Mouse (Mus musculus) kidney, postnatal 0 days (tissue): ENCODE data around the gene Msl2. TPM values are rescaled to one million over a fixed set of nuclear protein-coding genes. Genes with fewer than 3 reads are reported as not detected.

Experiments
- ATAC-seq: fragments of 200-750 bp; cut with Nextera tagmentation; replicated peaks from 2 replicates; pipeline ENCODE4 v1.8.0; 2017; ENCODE audit warnings: low read depth, moderate number of reproducible peaks, moderate TSS enrichment, moderate library complexity; ENCODE audit not compliant: low FRiP score
- DNase-seq: peaks from one replicate; pipeline ENCODE4 v3.0.0-alpha.2; 2016; ENCODE audit warnings: low spot score
- H3K27ac ChIP-seq: fragments of 300-500 bp; sonication (generic); 2 replicates; pipeline ENCODE4 v1.5.1; 2014; ENCODE audit warnings: mild to moderate bottlenecking
- H3K27me3 ChIP-seq: fragments of 300-500 bp; sonication (generic); 2 replicates; pipeline ENCODE4 v1.6.1; 2014; ENCODE audit warnings: low read length, mixed read lengths; ENCODE audit not compliant: insufficient read depth
- H3K36me3 ChIP-seq: fragments of 300-500 bp; sonication (generic); 2 replicates; pipeline ENCODE4 v1.6.1; 2014; ENCODE audit warnings: low read length, mixed read lengths; ENCODE audit not compliant: insufficient read depth
- H3K4me1 ChIP-seq: fragments of 300-500 bp; sonication (generic); replicated peaks from 2 replicates; pipeline ENCODE4 v1.6.1; 2014; ENCODE audit warnings: antibody characterized with exemption, low read length, mixed read lengths; ENCODE audit not compliant: insufficient read depth
- H3K4me2 ChIP-seq: fragments of 300-500 bp; sonication (generic); 2 replicates; pipeline ENCODE4 v1.6.1; 2014; ENCODE audit warnings: mild to moderate bottlenecking, low read length, moderate library complexity, mixed read lengths
- H3K4me3 ChIP-seq: fragments of 300-500 bp; sonication (generic); replicated peaks from 2 replicates; pipeline ENCODE4 v1.5.1; 2014; ENCODE audit warnings: low read depth, low read length
- H3K9ac ChIP-seq: fragments of 300-500 bp; sonication (generic); 2 replicates; pipeline ENCODE4 v1.6.1; 2014; ENCODE audit warnings: low read depth, low read length
- H3K9me3 ChIP-seq: fragments of 300-500 bp; sonication (generic); replicated peaks from 2 replicates; pipeline ENCODE4 v1.6.1; 2016; ENCODE audit warnings: low read length, inconsistent platforms, mixed read lengths
- CTCF ChIP-seq: IDR thresholded peaks from 2 replicates; pipeline ENCODE4 v1.5.1; 2016; ENCODE audit warnings: antibody characterized with exemption, low read depth, mild to moderate bottlenecking, moderate library complexity
- WGBS: fragments of 180-500 bp; shearing (Covaris S2); extraction: QIAGEN DNeasy Blood & Tissue Kit; methylation state at CpG from one replicate; pipeline ENCODE4 v1.1.7; 2014; 5-methylcytosine and 5-hydroxymethylcytosine counted together
- polyA plus RNA-seq: library from polyadenylated mRNA; unstranded; fragments of >200 nt; fragmentation: Nextera tagmentation; extraction: Ambion mirVana; gene quantifications from 2 replicates; pipeline ENCODE4 v1.2.1, GENCODE M21; 2015

Gene Msl2
- polyA plus RNA-seq, 1 experiment from 2014 or later = 6.5 TPM

DNA sequence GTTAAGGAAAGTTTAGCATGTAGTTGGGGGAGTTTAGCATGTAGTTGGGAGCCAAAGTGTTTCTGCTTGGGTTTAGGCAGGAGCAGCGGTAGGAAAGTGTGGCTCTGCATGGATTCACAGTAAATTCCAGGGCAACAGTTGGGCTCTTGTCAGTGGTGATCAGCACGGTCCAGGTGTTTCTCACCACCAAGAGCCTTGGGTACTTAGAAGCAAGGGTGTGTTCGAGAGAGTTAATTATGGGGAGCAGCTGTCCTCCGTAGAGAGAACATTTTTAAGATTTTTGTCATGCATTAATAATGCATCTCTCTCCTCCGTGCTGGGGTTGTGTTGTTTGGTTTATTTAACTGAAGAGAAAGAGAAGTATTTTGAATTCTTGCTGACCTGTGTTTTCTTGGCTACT lies 35.3 kb upstream of the Msl2 start:
- WGBS = 42% methylated on average over 5 of the region's 5 CpGs
- no peak overlapping the region for H3K4me2 ChIP-seq
- ATAC-seq (no peak), DNase-seq (no peak)
- H3K9me3 ChIP-seq = no peaks in the 10 kb centered on the region
- H3K4me1 ChIP-seq = peaks cover 20% of the 10 kb centered on the region; the same call in 1 of the 2 replicates
- H3K4me3 ChIP-seq = no peak overlapping the region
- TF ChIP-seq CTCF = no peak
- H3K27me3 ChIP-seq = no peaks in the 10 kb centered on the region
- no peaks in the 10 kb centered on the region for H3K36me3 ChIP-seq
- H3K9ac ChIP-seq = no peak overlapping the region
- peak overlapping the region; percentile 37; the same call in 1 of the 2 replicates for H3K27ac ChIP-seq

GRCm38 (mm10) chr9:101041508-101041907 lies 32.4 kb upstream of the Msl2 start:
- Histone ChIP-seq H3K4me2 (no peak overlapping the region), H3K9ac (no peak overlapping the region), H3K27me3 (no peaks in the 10 kb centered on the region), H3K4me1 (peaks cover 12% of the 10 kb centered on the region), H3K36me3 (no peaks in the 10 kb centered on the region), H3K4me3 (no peak overlapping the region), H3K27ac (no peak overlapping the region), H3K9me3 (no peaks in the 10 kb centered on the region)
- DNase-seq (no peak), ATAC-seq (no peak)
- WGBS = 71% methylated on average over 5 of the region's 5 CpGs
- TF ChIP-seq CTCF = no peak

- Histone ChIP-seq H3K4me3 (no peak overlapping the region), H3K9ac (no peak overlapping the region), H3K9me3 (no peaks in the 10 kb centered on the region), H3K36me3 (no peaks in the 10 kb centered on the region), H3K27me3 (no peaks in the 10 kb centered on the region), H3K27ac (no peak overlapping the region), H3K4me2 (no peak overlapping the region), H3K4me1 (peaks cover 11% of the 10 kb centered on the region)
- ATAC-seq = no peak
- WGBS = 68% methylated on average over 9 of the region's 9 CpGs
- DNase-seq = no peak
- no peak for TF ChIP-seq CTCF
Measured at GRCm38 (mm10) chr9:101042249-101042648, 31.7 kb upstream of the Msl2 start.

- DNase-seq = peak; percentile 23
- H3K9me3 ChIP-seq = no peaks in the 10 kb centered on the region
- no peaks in the 10 kb centered on the region for H3K27me3 ChIP-seq
- no peak overlapping the region for H3K9ac ChIP-seq
- peak overlapping the region; percentile 38 for H3K27ac ChIP-seq
- H3K36me3 ChIP-seq = no peaks in the 10 kb centered on the region
- ATAC-seq = no peak
- no peak for TF ChIP-seq CTCF
- H3K4me2 ChIP-seq = 0 out of 2 replicates have a peak overlapping the region, but pooled peaks have one; percentile 7
- peaks cover 5% of the 10 kb centered on the region for H3K4me1 ChIP-seq
- no peak overlapping the region for H3K4me3 ChIP-seq
- 48% methylated on average over 15 of the region's 15 CpGs for WGBS
Measured at GRCm38 (mm10) chr9:101045710-101046338, 28.1 kb upstream of the Msl2 start.

GRCm38 (mm10) chr9:101052007-101052406 lies 21.9 kb upstream of the Msl2 start:
- Histone ChIP-seq H3K4me3 (no peak overlapping the region), H3K36me3 (no peaks in the 10 kb centered on the region), H3K9me3 (no peaks in the 10 kb centered on the region), H3K9ac (no peak overlapping the region), H3K27me3 (no peaks in the 10 kb centered on the region), H3K4me2 (no peak overlapping the region), H3K27ac (no peak overlapping the region), H3K4me1 (no peaks in the 10 kb centered on the region)
- no peak for DNase-seq
- ATAC-seq = no peak
- 84% methylated on average over 3 of the region's 3 CpGs for WGBS
- TF ChIP-seq CTCF = no peak

- 68% methylated on average over 6 of the region's 6 CpGs for WGBS
Measured at GRCm38 (mm10) chr9:101052691-101053090, 21.2 kb upstream of the Msl2 start.

DNA sequence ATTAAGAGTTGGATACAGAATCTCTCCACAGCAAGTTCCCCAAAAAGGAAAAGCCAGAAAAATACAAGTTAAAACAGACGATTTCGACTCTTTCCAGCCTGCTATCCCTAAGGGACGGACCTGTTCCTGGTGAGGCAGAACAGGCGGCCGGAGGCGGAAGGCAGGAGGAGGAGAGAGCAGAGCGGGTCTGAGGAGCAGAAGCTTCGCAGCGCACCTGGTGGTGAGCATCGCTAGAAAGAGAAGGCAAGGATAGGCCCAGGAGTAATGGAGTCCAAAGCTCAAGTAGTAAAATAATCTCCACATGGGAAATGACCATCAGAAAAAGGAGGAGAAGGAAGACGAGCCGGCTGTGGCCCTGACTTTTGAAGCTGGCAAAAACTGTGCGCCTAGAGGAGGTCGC lies 20.6 kb upstream of the Msl2 start:
- Histone ChIP-seq H3K27ac (no peak overlapping the region), H3K4me1 (no peaks in the 10 kb centered on the region), H3K36me3 (no peaks in the 10 kb centered on the region), H3K9ac (no peak overlapping the region), H3K9me3 (no peaks in the 10 kb centered on the region), H3K27me3 (no peaks in the 10 kb centered on the region), H3K4me3 (no peak overlapping the region), H3K4me2 (no peak overlapping the region)
- DNase-seq (no peak), ATAC-seq (no peak)
- no peak for TF ChIP-seq CTCF
- 71% methylated on average over 14 of the region's 14 CpGs for WGBS

More at GRCm38 (mm10) chr9:101052691-101053090, 21.2 kb upstream of the Msl2 start:
- Histone ChIP-seq H3K9me3 (no peaks in the 10 kb centered on the region), H3K4me2 (no peak overlapping the region), H3K36me3 (no peaks in the 10 kb centered on the region), H3K4me1 (no peaks in the 10 kb centered on the region), H3K27me3 (no peaks in the 10 kb centered on the region), H3K9ac (no peak overlapping the region), H3K27ac (no peak overlapping the region), H3K4me3 (no peak overlapping the region)
- no peak for TF ChIP-seq CTCF
- DNase-seq = no peak
- no peak for ATAC-seq
